Mouse (Mus musculus) heart, adult 2 months (tissue): ENCODE measurements around the gene Htra2. TPM values are rescaled to one million over a fixed set of nuclear protein-coding genes. Genes with fewer than 3 reads are reported as not detected.

ENCODE experiments used
- DNase-seq, 2 experiments: peaks; one replicate each; pipeline ENCODE4 v3.0.0; 2021
- H3K27ac ChIP-seq: fragments of 200-600 bp; 2 replicates; pipeline ENCODE4 v1.8.1; 2022
- H3K27me3 ChIP-seq: fragments of 200-500 bp; 2 replicates; pipeline ENCODE4 v1.6.1; 2012; ENCODE audit warnings: mild to moderate bottlenecking, low read length, inconsistent platforms, mixed read lengths; ENCODE audit not compliant: control insufficient read depth, insufficient read depth
- H3K36me3 ChIP-seq: fragments of 200-500 bp; 2 replicates; pipeline ENCODE4 v1.6.1; 2012; ENCODE audit warnings: low read length, inconsistent platforms; ENCODE audit not compliant: control insufficient read depth, insufficient read depth
- H3K4me1 ChIP-seq: fragments of 200-500 bp; 2 replicates; pipeline ENCODE4 v1.6.1; 2011; ENCODE audit warnings: low read length; ENCODE audit not compliant: control insufficient read depth, insufficient read depth
- H3K4me3 ChIP-seq: fragments of 200-600 bp; 2 replicates; pipeline ENCODE4 v1.8.1; 2022
- H3K79me2 ChIP-seq: fragments of 200-500 bp; replicated peaks from 2 replicates; pipeline ENCODE4 v1.6.1; 2012; ENCODE audit warnings: mild to moderate bottlenecking, inconsistent platforms, low read length, moderate library complexity, mixed read lengths; ENCODE audit not compliant: control insufficient read depth, insufficient read depth
- H3K9ac ChIP-seq: fragments of 200-500 bp; 2 replicates; pipeline ENCODE4 v1.6.1; 2012; ENCODE audit warnings: low read depth, mild to moderate bottlenecking, control low read depth, inconsistent platforms, low read length, mixed read lengths
- CTCF ChIP-seq: fragments of 200-600 bp; IDR thresholded peaks from 2 replicates; pipeline ENCODE4 v1.8.1; 2022; ENCODE audit warnings: antibody characterized with exemption, mild to moderate bottlenecking, moderate library complexity
- EP300 ChIP-seq: fragments of 200-500 bp; IDR thresholded peaks from 2 replicates; pipeline ENCODE4 v1.6.1; 2011; ENCODE audit warnings: low read depth, low read length, control low read depth; ENCODE audit not compliant: insufficient read depth
- POLR2A ChIP-seq: fragments of 200-500 bp; IDR thresholded peaks from 2 replicates; pipeline ENCODE4 v1.6.1; 2011; ENCODE audit warnings: mild to moderate bottlenecking, low read depth, low read length, control low read depth; ENCODE audit not compliant: insufficient read depth
- WGBS: fragments of 180-500 bp; shearing (Covaris S2); methylation state at CpG from one replicate; pipeline ENCODE4 v1.1.7; 2018; 5-methylcytosine and 5-hydroxymethylcytosine counted together
- intact Hi-C: fragments of 180-260 bp; cut with DNase I; formaldehyde crosslinking; loops from one replicate; pipeline ENCODE4 v1.15.1; 2025
- polyA plus RNA-seq: library from polyadenylated mRNA; depleted of rRNA; stranded (reverse); fragments of >200 nt; gene quantifications from 2 replicates; pipeline ENCODE4 v1.2.3, GENCODE M21; 2012
- total RNA-seq, 2 experiments: library from RNA; stranded (reverse); gene quantifications; 2 replicates each; pipeline ENCODE4 v1.2.3; 2021

Htra2 gene
- total and polyA plus RNA-seq, 3 experiments = 26.9 to 35.4 (median 30.4) TPM

DNA sequence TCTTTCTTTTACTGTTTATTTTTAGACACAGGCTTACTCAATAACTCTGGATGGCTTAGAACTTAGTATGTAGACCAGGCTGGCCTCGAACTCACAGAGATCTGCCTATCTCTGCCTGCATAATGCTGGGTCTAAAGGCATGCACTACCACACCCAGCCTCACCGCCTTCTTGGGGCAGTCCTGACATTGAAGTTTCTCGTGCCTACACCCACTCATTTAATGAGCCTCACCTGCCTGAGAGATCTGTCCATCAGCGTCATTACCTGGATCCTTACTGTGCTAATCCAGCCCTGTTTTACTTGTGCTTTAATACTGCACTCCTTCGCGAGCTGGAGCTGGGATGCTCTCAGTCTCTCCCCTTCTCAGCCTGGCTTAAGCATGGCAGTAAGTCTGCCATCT, 43.3 kb downstream of the Htra2 start:
- intact Hi-C loops = no loop called here
- no peak for DNase-seq
- Histone ChIP-seq H3K27ac (no peak overlapping the region), H3K4me1 (peaks cover 2% of the 10 kb centered on the region; the same call in 1 of the 2 replicates), H3K9ac (no peak overlapping the region), H3K4me3 (no peak overlapping the region), H3K36me3 (no peaks in the 10 kb centered on the region), H3K27me3 (no peaks in the 10 kb centered on the region), H3K79me2 (no peaks in the 10 kb centered on the region)
- TF ChIP-seq CTCF = no peak
- no peak for TF ChIP-seq POLR2A
- TF ChIP-seq EP300 = no peak
- 81% methylated on average over 6 of the region's 6 CpGs for WGBS

DNA sequence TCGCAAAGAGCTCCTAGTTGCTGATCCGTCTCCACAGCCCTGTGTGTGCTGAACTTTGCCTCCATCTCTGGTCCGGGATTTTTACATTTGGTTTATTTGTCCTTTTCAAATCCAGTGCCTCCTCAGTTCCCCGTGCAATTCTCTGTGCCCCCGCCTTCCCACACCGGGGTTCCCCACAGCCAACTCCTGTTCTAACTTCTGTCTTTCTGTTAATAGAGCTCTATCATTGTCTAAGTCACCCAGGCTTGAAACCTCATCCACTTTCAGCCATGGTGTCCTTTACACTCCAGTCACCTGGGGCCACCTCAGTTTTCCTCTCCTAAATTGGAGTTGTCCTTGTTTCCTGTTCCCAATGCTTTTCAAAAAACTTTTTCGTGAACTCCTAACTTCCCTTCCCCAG, 43.8 kb downstream of the Htra2 start:
- Histone ChIP-seq H3K4me1 (peaks cover 2% of the 10 kb centered on the region; the same call in 1 of the 2 replicates), H3K4me3 (no peak overlapping the region), H3K9ac (no peak overlapping the region), H3K27ac (no peak overlapping the region), H3K36me3 (no peaks in the 10 kb centered on the region), H3K79me2 (no peaks in the 10 kb centered on the region), H3K27me3 (no peaks in the 10 kb centered on the region)
- WGBS = 82% methylated on average over 7 of the region's 7 CpGs
- DNase-seq = no peak
- TF ChIP-seq EP300 = no peak
- no peak for TF ChIP-seq POLR2A
- no peak for TF ChIP-seq CTCF
- intact Hi-C loops = no loop called here

DNA sequence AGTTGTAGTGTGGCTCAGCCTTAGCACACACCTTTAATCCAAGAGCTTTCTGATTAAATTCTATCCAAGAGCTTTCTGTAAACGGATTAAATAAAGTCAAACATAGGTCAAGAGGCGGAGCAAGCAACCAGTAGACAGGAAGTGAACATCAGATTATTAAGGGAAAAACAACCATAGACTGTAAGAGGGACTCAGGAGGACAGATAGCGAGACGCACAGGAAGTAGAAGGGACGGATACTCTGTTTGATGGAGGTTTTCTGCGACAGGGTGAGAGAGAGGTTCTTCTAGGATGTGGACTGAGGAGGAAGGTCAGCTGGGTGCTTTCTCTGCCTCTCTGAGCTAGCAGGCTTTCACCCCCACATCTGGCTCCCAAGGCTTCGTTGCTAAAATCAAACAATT, 45.1 kb downstream of the Htra2 start:
- H3K4me3 ChIP-seq = no peak overlapping the region
- no peak overlapping the region for H3K9ac ChIP-seq
- 24% methylated on average over 7 of the region's 7 CpGs for WGBS
- no peaks in the 10 kb centered on the region for H3K27me3 ChIP-seq
- no peak overlapping the region for H3K27ac ChIP-seq
- DNase-seq = no peak
- H3K36me3 ChIP-seq = no peaks in the 10 kb centered on the region
- TF ChIP-seq POLR2A (no peak), CTCF (no peak), EP300 (no peak)
- intact Hi-C loops = no loop called here
- peaks cover 3% of the 10 kb centered on the region; the same call in 1 of the 2 replicates for H3K4me1 ChIP-seq
- H3K79me2 ChIP-seq = no peaks in the 10 kb centered on the region

DNA sequence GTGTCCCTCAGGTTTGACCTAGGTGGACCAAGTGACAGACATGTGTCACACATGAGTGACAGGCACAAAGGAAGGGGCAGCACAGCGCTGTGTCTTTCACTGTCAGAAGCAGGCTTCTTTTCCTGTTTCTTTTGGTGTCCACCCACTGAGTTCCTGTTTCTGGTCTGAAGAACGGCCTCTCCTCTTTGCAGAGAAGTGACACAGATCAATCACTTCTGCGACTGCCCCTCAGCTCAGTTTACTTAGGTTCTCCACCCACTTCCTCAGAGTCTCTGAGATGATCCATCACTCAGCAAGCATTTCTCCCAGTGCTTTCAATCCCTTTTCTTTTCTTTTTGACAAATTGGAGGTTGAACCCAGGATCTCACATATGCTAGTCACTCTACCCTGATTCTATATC, 46.4 kb downstream of the Htra2 start:
- no peaks in the 10 kb centered on the region for H3K27me3 ChIP-seq
- TF ChIP-seq EP300 = no peak
- no peak for TF ChIP-seq POLR2A
- TF ChIP-seq CTCF = no peak
- no peak overlapping the region for H3K9ac ChIP-seq
- H3K4me3 ChIP-seq = no peak overlapping the region
- no peak overlapping the region for H3K27ac ChIP-seq
- no peaks in the 10 kb centered on the region for H3K79me2 ChIP-seq
- peaks cover 3% of the 10 kb centered on the region; the same call in 1 of the 2 replicates for H3K4me1 ChIP-seq
- intact Hi-C loops = no loop called here
- 44% methylated on average over 3 of the region's 3 CpGs for WGBS
- DNase-seq = no peak
- H3K36me3 ChIP-seq = no peaks in the 10 kb centered on the region

DNA sequence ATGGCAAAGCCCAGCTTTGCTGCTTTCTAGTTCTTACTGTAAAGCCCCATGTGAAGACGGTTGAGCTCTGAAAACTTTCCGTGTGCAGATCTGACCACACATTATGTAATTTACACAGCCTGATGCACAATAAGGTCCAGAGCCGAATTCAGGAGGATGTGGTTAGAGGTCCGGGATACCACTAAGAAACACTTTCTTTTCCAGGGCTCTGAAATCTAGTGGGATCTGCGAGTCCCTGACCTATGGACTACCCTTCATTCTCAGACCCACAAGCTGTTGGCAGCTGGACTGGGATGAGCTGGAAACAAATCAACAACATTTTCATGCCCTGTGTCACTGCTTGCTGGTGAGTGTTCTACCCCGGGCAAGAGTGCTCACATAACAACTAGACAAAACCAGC, 49.0 kb downstream of the Htra2 start:
- Histone ChIP-seq H3K4me1 (peaks cover 3% of the 10 kb centered on the region; the same call in 1 of the 2 replicates), H3K27me3 (no peaks in the 10 kb centered on the region), H3K9ac (no peak overlapping the region), H3K79me2 (no peaks in the 10 kb centered on the region), H3K36me3 (no peaks in the 10 kb centered on the region), H3K27ac (no peak overlapping the region), H3K4me3 (no peak overlapping the region)
- TF ChIP-seq POLR2A (no peak), CTCF (no peak), EP300 (no peak)
- 83% methylated on average over 6 of the region's 6 CpGs for WGBS
- DNase-seq = no peak
- intact Hi-C loops = no loop called here

DNA sequence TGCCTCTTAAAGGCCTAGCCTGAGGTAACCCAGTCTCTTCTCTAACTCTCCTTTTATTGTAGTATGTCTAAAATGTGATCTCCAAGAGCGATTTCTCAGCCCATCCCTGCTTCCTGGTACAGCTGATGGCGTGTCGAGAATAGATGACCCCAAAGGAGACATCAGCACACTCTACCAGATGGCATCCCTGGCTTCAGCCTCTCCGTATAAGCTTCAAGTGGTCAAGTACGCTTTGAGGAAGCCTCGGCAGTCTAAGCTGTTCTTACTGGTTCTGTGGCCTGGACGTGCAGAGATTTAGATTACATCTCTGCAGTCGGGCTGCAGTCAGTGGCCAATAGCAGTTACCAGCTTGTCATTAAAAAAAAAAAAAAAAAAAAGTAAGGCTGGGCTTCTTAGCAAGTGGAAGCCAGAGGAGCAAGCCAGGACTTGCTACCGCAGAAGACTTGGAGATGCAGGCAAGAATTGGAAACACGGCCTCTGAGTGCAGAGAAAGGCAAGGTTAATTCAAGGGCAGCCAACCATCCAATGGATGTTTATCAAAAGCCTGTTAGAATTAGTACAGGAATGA, 49.5 kb downstream of the Htra2 start:
- WGBS = 86% methylated on average over 10 of the region's 10 CpGs
- H3K27me3 ChIP-seq = no peaks in the 10 kb centered on the region
- H3K36me3 ChIP-seq = no peaks in the 10 kb centered on the region
- DNase-seq = no peak
- H3K79me2 ChIP-seq = no peaks in the 10 kb centered on the region
- peaks cover 3% of the 10 kb centered on the region; the same call in 1 of the 2 replicates for H3K4me1 ChIP-seq
- TF ChIP-seq EP300 = no peak
- no peak for TF ChIP-seq CTCF
- TF ChIP-seq POLR2A = no peak
- no peak overlapping the region for H3K27ac ChIP-seq
- H3K4me3 ChIP-seq = no peak overlapping the region
- no peak overlapping the region for H3K9ac ChIP-seq
- intact Hi-C loops = no loop called here

DNA sequence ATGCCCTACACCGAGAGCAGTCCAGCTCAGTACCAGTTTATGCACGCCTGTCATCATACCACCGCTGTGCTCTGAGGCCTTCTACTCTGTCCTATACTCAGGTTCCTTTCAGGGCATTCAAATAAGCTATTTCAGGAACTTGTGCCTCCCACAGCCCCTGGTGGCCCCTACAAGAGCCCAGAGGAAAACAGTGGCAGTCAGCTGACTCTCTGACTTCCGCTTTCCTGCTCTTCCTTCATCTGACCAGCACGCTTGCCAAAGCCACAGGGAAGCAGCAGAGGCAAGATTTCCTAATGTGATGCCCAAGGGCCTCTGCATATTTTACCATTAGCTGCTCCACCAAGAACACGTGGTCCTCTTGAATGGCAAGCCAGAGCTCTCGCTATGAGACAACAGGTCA, 50.2 kb downstream of the Htra2 start:
- Histone ChIP-seq H3K27me3 (no peaks in the 10 kb centered on the region), H3K9ac (no peak overlapping the region), H3K79me2 (no peaks in the 10 kb centered on the region), H3K36me3 (no peaks in the 10 kb centered on the region), H3K27ac (no peak overlapping the region), H3K4me3 (no peak overlapping the region), H3K4me1 (peaks cover 1% of the 10 kb centered on the region; the same call in 1 of the 2 replicates)
- intact Hi-C loops = no loop called here
- TF ChIP-seq POLR2A (no peak), EP300 (peak; percentile 33; the same call in 1 of the 2 replicates), CTCF (no peak)
- WGBS = 33% methylated on average over 7 of the region's 7 CpGs
- DNase-seq = peak in 1 of 2 experiments; percentile 67
